Mouse (Mus musculus) E14TG2a.4 (cell line): ENCODE data around the gene Card10.

ENCODE experiments used
- CTCF ChIP-seq: conservative IDR thresholded peaks from 2 replicates; pipeline ENCODE4 v1.5.1; 2014; ENCODE audit warnings: low read length
- POU5F1 ChIP-seq: IDR thresholded peaks from 2 replicates; pipeline ENCODE4 v1.6.1; 2014; ENCODE audit warnings: low read length, borderline replicate concordance

GRCm38 (mm10) chr15:78755226-78755625 is 47.6 kb downstream of the Card10 start:
- TF ChIP-seq CTCF (no peak), POU5F1 (no peak)
